Mouse (Mus musculus): ENCODE measurements around the gene Trim25.

DNA sequence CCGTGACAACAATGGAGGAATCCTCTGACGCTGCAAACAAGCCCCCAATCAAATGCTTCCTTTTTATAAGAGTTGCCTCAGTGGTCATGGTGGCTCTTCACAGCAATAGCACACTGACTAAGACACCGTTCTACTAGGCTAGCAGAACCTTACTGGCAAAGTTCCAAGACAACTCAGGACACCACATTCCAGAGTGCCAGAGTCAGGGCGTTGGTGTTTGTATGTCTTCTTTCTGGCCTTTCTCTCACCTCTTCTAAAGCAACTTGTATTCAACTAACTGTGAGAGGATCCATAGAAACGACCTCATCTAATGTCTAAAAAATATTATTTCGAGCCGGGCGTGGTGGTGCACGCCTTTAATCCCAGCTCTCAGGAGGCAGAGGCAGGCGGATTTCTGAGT lies 24.3 kb downstream of the Trim25 start:
- TF ChIP-seq POLR2A (IDR thresholded peaks at IDR 0.05; ENCODE audit: borderline replicate concordance, insufficient read depth, low read length) (no peak), CTCF (IDR thresholded peaks at IDR 0.05; ENCODE audit: borderline replicate concordance, insufficient read depth, low read depth, low read length) (no peak)
